ENCODE assay signal across 17 mouse cellular contexts in genomic region chr11:32751863-32752594, GRCm38 (mm10).
DNase-seq lines count a peak whose midpoint lies in the region; ATAC-seq and TF ChIP-seq lines count a peak whose summit lies in the region.
"Had no signal": no experiment of that assay in that cellular context is flagged by ENCODE, and none has a peak within 500 bp of the region (broad histone marks: within the 10 kb centered on the region; RNA-seq: fewer than 3 reads in every experiment).

No protein-coding gene starts in this region.

- DNase-seq in frontal cortex, postnatal 14 days (ENCODE audit: low spot score in 2 of 2): no peak
- no peak for DNase-seq in limb, embryonic 10.5 days (ENCODE audit: low spot score)
- peak; percentile 48 for DNase-seq in brain, embryonic 14.5 days (ENCODE audit: low read depth)
- DNase-seq in liver: no peak
- DNase-seq in layer of hippocampus, adult 9-11 months: no peak
- DNase-seq: adrenal gland, postnatal 25 days; cerebellum, adult 11 months; gastrocnemius, postnatal 10 days; heart, postnatal 4 days; right cerebral cortex, adult 18-20 months had no signal

- no peak for TF ChIP-seq CTCF in brain, embryonic 14.5 days (IDR thresholded peaks at IDR 0.05; ENCODE audit: borderline replicate concordance, extremely low read depth, insufficient read depth, insufficient read length)

- H3K9me3 ChIP-seq in limb, embryonic 12.5 days: no peaks in the 10 kb centered on the region
- no peaks in the 10 kb centered on the region for H3K9me3 ChIP-seq in limb, embryonic 10.5 days (replicated peaks)
- no peaks in the 10 kb centered on the region for H3K9me3 ChIP-seq in limb, embryonic 15.5 days
- H3K9me3 ChIP-seq: heart, embryonic 10.5 days had no signal

- no peak for TF ChIP-seq POLR2A in brain, embryonic 14.5 days (IDR thresholded peaks at IDR 0.05; ENCODE audit: borderline replicate concordance, extremely low read depth, insufficient read depth, insufficient read length, poor library complexity, severe bottlenecking)

- 64% methylated on average over 7 of the region's 7 CpGs for WGBS in limb, embryonic 12.5 days
- WGBS in limb, embryonic 10.5 days: 79% methylated on average over 7 of the region's 7 CpGs
- 36% methylated on average over 7 of the region's 7 CpGs for WGBS in limb, embryonic 15.5 days

- peak overlapping the region; percentile 78 for H3K27ac ChIP-seq in limb, embryonic 12.5 days
- no peak overlapping the region for H3K27ac ChIP-seq in limb, embryonic 10.5 days
- peak overlapping the region; percentile 62 for H3K27ac ChIP-seq in limb, embryonic 15.5 days
- H3K27ac ChIP-seq: heart, embryonic 10.5 days; liver, embryonic 14.5 days had no signal

- H3K4me3 ChIP-seq in limb, embryonic 12.5 days (replicated peaks): no peak overlapping the region
- H3K4me3 ChIP-seq in limb, embryonic 10.5 days: no peak overlapping the region
- H3K4me3 ChIP-seq in limb, embryonic 15.5 days: no peak overlapping the region
- H3K4me3 ChIP-seq: heart, embryonic 10.5 days had no signal

- H3K36me3 ChIP-seq in limb, embryonic 12.5 days: peaks cover 11% of the 10 kb centered on the region
- peaks cover 11% of the 10 kb centered on the region for H3K36me3 ChIP-seq in limb, embryonic 10.5 days
- peaks cover 10% of the 10 kb centered on the region for H3K36me3 ChIP-seq in limb, embryonic 15.5 days

- H3K4me2 ChIP-seq in limb, embryonic 12.5 days: no peak overlapping the region
- no peak overlapping the region for H3K4me2 ChIP-seq in limb, embryonic 15.5 days

- ATAC-seq in frontal cortex, adult (ENCODE audit: low TSS enrichment): peak; percentile 88
- ATAC-seq in limb, embryonic 12.5 days (ENCODE audit: insufficient number of reproducible peaks, insufficient read depth, low FRiP score, low TSS enrichment, low read depth): peak; percentile 52; the same call in 1 of the 2 replicates
- no peak for ATAC-seq in limb, embryonic 15.5 days (ENCODE audit: insufficient number of reproducible peaks, low FRiP score, low TSS enrichment, low read depth)
- ATAC-seq: inflammation-experienced regulatory T-cells, adult 6 months had no signal

- no peaks in the 10 kb centered on the region for H3K27me3 ChIP-seq in limb, embryonic 12.5 days
- no peaks in the 10 kb centered on the region for H3K27me3 ChIP-seq in limb, embryonic 10.5 days (ENCODE audit: low read depth, poor library complexity, severe bottlenecking)
- H3K27me3 ChIP-seq in limb, embryonic 15.5 days: no peaks in the 10 kb centered on the region
- H3K27me3 ChIP-seq: megakaryocyte, embryonic 14.5 days had no signal

- no peak overlapping the region for H3K9ac ChIP-seq in limb, embryonic 12.5 days (replicated peaks)
- H3K9ac ChIP-seq in limb, embryonic 15.5 days: no peak overlapping the region
- H3K9ac ChIP-seq: liver, embryonic 14.5 days had no signal

- peaks cover 14% of the 10 kb centered on the region for H3K4me1 ChIP-seq in limb, embryonic 12.5 days (replicated peaks)
- peaks cover 13% of the 10 kb centered on the region for H3K4me1 ChIP-seq in limb, embryonic 10.5 days
- peaks cover 16% of the 10 kb centered on the region for H3K4me1 ChIP-seq in limb, embryonic 15.5 days
